Mouse (Mus musculus) intestine, postnatal 0 days (tissue): Measurements from ENCODE around the gene Trip13. TPM values are rescaled to one million over a fixed set of nuclear protein-coding genes. Genes with fewer than 3 reads are reported as not detected.

Experiments used
- ATAC-seq: fragments of 200-750 bp; cut with Nextera tagmentation; 2 replicates; pipeline ENCODE4 v1.8.0; 2017; ENCODE audit warnings: mild to moderate bottlenecking, moderate TSS enrichment, moderate library complexity
- H3K27ac ChIP-seq: fragments of 300-500 bp; sonication (generic); 2 replicates; pipeline ENCODE4 v1.5.1; 2014; ENCODE audit warnings: mild to moderate bottlenecking, low read depth, low read length, moderate library complexity
- H3K27me3 ChIP-seq: fragments of 300-500 bp; sonication (generic); replicated peaks from 2 replicates; pipeline ENCODE4 v1.6.1; 2014; ENCODE audit warnings: low read length, mixed read lengths; ENCODE audit not compliant: control insufficient read depth, insufficient read depth
- H3K36me3 ChIP-seq: fragments of 300-500 bp; sonication (generic); 2 replicates; pipeline ENCODE4 v1.6.1; 2014; ENCODE audit warnings: mild to moderate bottlenecking, moderate library complexity; ENCODE audit not compliant: control insufficient read depth, insufficient read depth
- H3K4me1 ChIP-seq: fragments of 300-500 bp; sonication (generic); replicated peaks from 2 replicates; pipeline ENCODE4 v1.6.1; 2014; ENCODE audit warnings: antibody characterized with exemption, low read length, mixed read lengths; ENCODE audit not compliant: control insufficient read depth, insufficient read depth
- H3K4me2 ChIP-seq: fragments of 300-500 bp; sonication (generic); replicated peaks from 2 replicates; pipeline ENCODE4 v1.6.1; 2014; ENCODE audit warnings: low read depth, mild to moderate bottlenecking, moderate library complexity
- H3K4me3 ChIP-seq: fragments of 300-500 bp; sonication (generic); 2 replicates; pipeline ENCODE4 v1.5.1; 2014; ENCODE audit warnings: low read depth, low read length
- H3K9ac ChIP-seq: fragments of 300-500 bp; sonication (generic); 2 replicates; pipeline ENCODE4 v1.6.1; 2014; ENCODE audit warnings: mild to moderate bottlenecking, low read depth, low read length
- H3K9me3 ChIP-seq: fragments of 300-500 bp; sonication (generic); 2 replicates; pipeline ENCODE4 v1.6.1; 2016; ENCODE audit warnings: mixed run types; ENCODE audit not compliant: control insufficient read depth
- CTCF ChIP-seq: sonication (generic); IDR thresholded peaks from 2 replicates; pipeline ENCODE4 v1.5.1; 2016; ENCODE audit warnings: low read depth, mild to moderate bottlenecking, control low read depth, antibody characterized with exemption, moderate library complexity
- WGBS: fragments of 180-500 bp; shearing (Covaris S2); extraction: QIAGEN DNeasy Blood & Tissue Kit; methylation state at CpG from one replicate; pipeline ENCODE4 v1.1.7; 2014; 5-methylcytosine and 5-hydroxymethylcytosine counted together
- polyA plus RNA-seq: library from polyadenylated mRNA; unstranded; fragments of >200 nt; fragmentation: Nextera tagmentation; extraction: Ambion mirVana; gene quantifications from 2 replicates; pipeline ENCODE4 v1.2.1, GENCODE M21; 2015

Gene Trip13
- polyA plus RNA-seq, 1 experiment from 2014 or later, result 12.1 TPM

DNA sequence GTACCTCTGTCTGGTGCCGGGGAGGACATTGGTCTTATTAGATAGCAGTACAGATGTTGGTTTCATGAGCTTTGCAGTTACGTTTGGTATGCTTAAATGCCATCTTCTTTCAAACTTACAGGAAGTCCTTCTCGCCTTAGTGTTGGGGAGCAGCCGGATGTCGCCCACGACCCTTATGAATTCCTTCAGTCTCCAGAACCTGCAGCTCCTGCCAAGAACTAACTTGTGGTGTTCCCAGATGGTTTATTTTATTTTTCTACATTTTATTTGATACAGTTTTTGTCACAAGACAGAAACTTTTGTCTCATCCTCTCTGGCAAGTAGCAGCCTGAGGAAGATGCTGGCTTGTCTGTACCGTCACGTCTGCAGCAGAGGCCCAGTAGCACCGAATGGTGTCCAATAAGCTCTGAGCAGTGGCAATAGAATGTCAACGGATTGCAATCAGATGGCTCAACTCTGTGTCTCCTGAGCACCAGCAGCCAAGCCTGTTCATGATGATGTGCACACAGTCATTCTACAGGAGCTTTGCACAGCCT, 22.6 kb upstream of the Trip13 start:
- 86% methylated on average over 10 of the region's 10 CpGs for WGBS
- Histone ChIP-seq H3K4me3 (no peak overlapping the region), H3K27me3 (no peaks in the 10 kb centered on the region), H3K9ac (no peak overlapping the region), H3K27ac (no peak overlapping the region), H3K4me2 (no peak overlapping the region), H3K9me3 (no peaks in the 10 kb centered on the region), H3K36me3 (peaks cover 56% of the 10 kb centered on the region), H3K4me1 (no peaks in the 10 kb centered on the region)
- TF ChIP-seq CTCF, result no peak
- ATAC-seq, result no peak

DNA sequence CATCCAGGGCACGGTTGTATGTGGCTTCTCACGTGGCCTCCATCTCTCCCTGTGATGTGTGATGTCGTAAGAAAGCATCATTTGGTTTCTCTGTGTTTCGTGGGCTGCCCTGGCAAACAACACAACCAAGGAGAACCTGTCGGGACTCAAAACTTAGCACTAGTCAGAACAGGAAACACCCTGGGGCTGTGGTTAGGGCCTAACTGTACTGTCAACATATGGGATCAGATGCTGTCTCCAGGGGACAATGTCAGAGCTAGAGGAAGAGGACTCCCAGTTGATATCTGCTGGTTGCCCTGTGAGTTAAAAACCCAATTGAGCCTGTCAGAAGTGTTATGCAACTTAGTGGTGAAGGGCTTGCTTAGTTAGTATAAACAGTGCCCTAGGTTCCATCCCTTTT, 17.9 kb upstream of the Trip13 start:
- no peak overlapping the region for H3K27ac ChIP-seq
- H3K9me3 ChIP-seq, result no peaks in the 10 kb centered on the region
- no peak for ATAC-seq
- H3K4me2 ChIP-seq, result no peak overlapping the region
- H3K36me3 ChIP-seq, result peaks cover 82% of the 10 kb centered on the region
- 88% methylated on average over 5 of the region's 5 CpGs for WGBS
- no peak overlapping the region for H3K4me3 ChIP-seq
- no peak for TF ChIP-seq CTCF
- no peak overlapping the region for H3K9ac ChIP-seq
- no peaks in the 10 kb centered on the region for H3K27me3 ChIP-seq
- no peaks in the 10 kb centered on the region for H3K4me1 ChIP-seq

DNA sequence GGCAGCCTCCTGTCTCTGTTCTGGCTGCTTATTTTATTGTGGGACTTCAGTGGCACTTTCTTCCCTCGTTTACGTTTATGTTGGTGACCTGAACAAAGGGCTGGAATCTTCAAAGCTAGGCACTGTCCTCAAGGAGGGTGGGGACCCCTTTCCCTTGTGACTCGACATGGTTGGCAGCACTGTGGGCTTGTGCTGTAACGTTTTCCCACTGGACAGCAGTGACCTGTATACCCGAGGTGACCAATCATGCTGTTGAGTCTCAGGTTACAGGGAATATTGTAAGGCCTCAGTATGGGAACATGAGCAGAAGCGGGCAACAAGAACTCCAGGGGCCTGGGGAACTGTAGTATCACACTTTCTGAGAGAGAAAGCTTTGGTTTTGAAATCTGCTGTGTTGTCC, 17.1 kb upstream of the Trip13 start:
- Histone ChIP-seq H3K4me2 (no peak overlapping the region), H3K9ac (no peak overlapping the region), H3K27ac (no peak overlapping the region), H3K9me3 (no peaks in the 10 kb centered on the region), H3K4me1 (no peaks in the 10 kb centered on the region), H3K4me3 (no peak overlapping the region), H3K27me3 (no peaks in the 10 kb centered on the region), H3K36me3 (peaks cover 82% of the 10 kb centered on the region)
- no peak for TF ChIP-seq CTCF
- 74% methylated on average over 6 of the region's 6 CpGs for WGBS
- no peak for ATAC-seq

DNA sequence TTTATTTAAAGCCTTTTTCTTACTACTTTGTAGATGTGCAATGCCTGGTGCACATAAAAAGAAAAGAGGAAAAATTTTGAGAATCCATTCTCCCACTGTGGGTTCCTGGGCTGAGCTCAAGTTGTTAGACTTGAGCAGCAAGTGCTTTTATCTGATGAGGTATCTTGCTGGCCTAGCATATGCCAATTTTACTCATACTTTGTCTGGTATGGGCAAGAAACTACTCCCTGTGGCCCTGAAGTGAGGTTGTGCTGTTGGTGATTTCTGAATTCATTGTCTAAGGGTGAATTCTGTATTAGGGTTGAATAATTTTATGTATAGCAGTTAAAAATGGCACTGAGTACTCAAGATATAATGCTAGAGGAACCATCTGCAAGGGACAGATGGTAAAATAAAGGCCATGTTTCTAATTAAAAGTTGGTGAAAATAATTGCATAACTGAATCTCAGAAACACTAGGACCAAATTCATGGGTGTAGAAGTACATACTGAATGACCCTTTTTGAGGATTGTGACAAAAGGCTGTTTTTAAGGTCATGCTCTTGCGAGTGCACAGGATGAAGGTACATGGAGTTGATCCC, 16.1 kb upstream of the Trip13 start:
- no peaks in the 10 kb centered on the region for H3K4me1 ChIP-seq
- H3K27ac ChIP-seq, result no peak overlapping the region
- WGBS, result 92% methylated on average over 1 of the region's 1 CpGs
- no peak overlapping the region for H3K9ac ChIP-seq
- no peak for ATAC-seq
- peaks cover 82% of the 10 kb centered on the region for H3K36me3 ChIP-seq
- no peak for TF ChIP-seq CTCF
- H3K4me3 ChIP-seq, result no peak overlapping the region
- no peak overlapping the region for H3K4me2 ChIP-seq
- no peaks in the 10 kb centered on the region for H3K9me3 ChIP-seq
- H3K27me3 ChIP-seq, result no peaks in the 10 kb centered on the region

DNA sequence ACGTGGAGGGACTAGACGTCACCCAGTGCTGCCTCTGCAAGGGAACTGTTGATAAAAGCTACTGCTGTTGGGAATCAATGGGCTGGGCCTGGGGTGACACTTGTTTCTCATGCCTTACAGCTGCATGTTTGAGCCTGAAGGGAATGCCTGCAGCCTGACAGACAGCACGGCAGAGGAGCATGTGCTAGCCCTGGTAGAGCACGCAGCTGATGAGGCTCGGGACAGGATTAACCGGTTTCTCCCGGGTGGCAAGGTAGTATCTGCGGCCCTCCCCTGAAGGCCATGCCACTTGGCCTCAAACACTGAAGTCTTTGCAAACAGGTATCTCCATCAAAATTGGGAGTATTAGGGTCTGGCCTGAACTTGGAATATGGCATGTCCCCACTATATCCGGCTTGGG, 7.0 kb upstream of the Trip13 start:
- no peak for ATAC-seq
- H3K36me3 ChIP-seq, result peaks cover 86% of the 10 kb centered on the region

DNA sequence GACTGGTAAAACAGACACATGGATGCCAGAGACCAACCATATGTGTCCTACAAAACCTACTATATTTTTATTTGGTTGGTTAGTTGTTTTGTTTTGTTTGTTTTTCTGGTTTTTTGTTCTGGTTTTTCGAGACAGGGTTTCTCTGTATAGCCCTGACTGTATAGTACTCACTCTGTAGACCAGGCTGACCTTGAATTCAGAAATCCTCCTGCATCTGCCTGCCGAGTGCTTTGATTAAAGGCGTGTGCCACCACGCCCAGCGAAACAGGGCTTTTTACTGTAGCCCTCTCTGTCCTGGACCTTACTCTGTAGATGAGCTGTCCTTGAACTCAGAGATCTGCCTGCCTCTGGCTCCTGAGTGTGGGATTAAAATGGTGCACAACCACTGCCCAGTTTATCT, 1.5 kb upstream of the Trip13 start:
- Histone ChIP-seq H3K4me2 (no peak overlapping the region), H3K9ac (no peak overlapping the region), H3K27me3 (no peaks in the 10 kb centered on the region), H3K9me3 (no peaks in the 10 kb centered on the region), H3K4me3 (no peak overlapping the region), H3K36me3 (peaks cover 39% of the 10 kb centered on the region), H3K4me1 (no peaks in the 10 kb centered on the region), H3K27ac (no peak overlapping the region)
- no peak for TF ChIP-seq CTCF
- no peak for ATAC-seq
- WGBS, result 92% methylated on average over 5 of the region's 5 CpGs

More for the DNA sequence above, 7.0 kb upstream of the Trip13 start:
- no peak for TF ChIP-seq CTCF
- no peaks in the 10 kb centered on the region for H3K4me1 ChIP-seq
- no peak overlapping the region for H3K4me3 ChIP-seq
- H3K27ac ChIP-seq, result no peak overlapping the region
- no peaks in the 10 kb centered on the region for H3K9me3 ChIP-seq
- no peaks in the 10 kb centered on the region for H3K27me3 ChIP-seq
- H3K9ac ChIP-seq, result no peak overlapping the region
- H3K4me2 ChIP-seq, result no peak overlapping the region
- 84% methylated on average over 9 of the region's 9 CpGs for WGBS
